Comparison of ENCODE assay signal across 29 mouse cellular contexts in genomic region chr4:106470921-106471320, GRCm38 (mm10). TPM values are rescaled to one million over a fixed set of nuclear protein-coding genes. Genes with fewer than 3 reads are reported as not detected.
A peak's percentile ranks its signal among the peaks of the same experiment; 100 is the strongest.
DNase-seq lines count a peak whose midpoint lies in the region; ATAC-seq and TF ChIP-seq lines count a peak whose summit lies in the region.
"Had no signal": no experiment of that assay in that cellular context is flagged by ENCODE, and none has a peak within 500 bp of the region (broad histone marks: within the 10 kb centered on the region; RNA-seq: fewer than 3 reads in every experiment).

No protein-coding gene starts in this region.

- intact Hi-C loops in gastrocnemius, postnatal 14 days (cut with DNase I; ENCODE audit: low total_unique reads), result no loop called here
- intact Hi-C loops in heart, adult 2 months (cut with DNase I), result no loop called here

- peak; percentile 54 for DNase-seq in gastrocnemius, adult 18-20 months (ENCODE audit: low spot score)
- DNase-seq in gastrocnemius, postnatal 14 days, result no peak
- DNase-seq in heart, adult 2 months, result peak; percentile 52 to 55
- DNase-seq in lung, postnatal 36 days, result peak; percentile 18
- no peak for DNase-seq in lung, postnatal 25 days (ENCODE audit: low spot score)
- DNase-seq in skeletal muscle tissue, adult 2 months (ENCODE audit: low read depth, low spot score), result peak; percentile 12
- DNase-seq: cerebellum, adult 11-12 months; cerebellum, postnatal 10 days; forebrain, postnatal 0 days; kidney, adult 8-10 months; left cerebral cortex, postnatal 4 days; lung, embryonic 14.5 days; thymus, adult 2 months; thymus, postnatal 4 days had no signal

- no peaks in the 10 kb centered on the region for H3K27me3 ChIP-seq in heart, adult 2 months (ENCODE audit: control insufficient read depth, insufficient read depth, low read length)
- peaks cover 8% of the 10 kb centered on the region; the same call in 1 of the 2 replicates for H3K27me3 ChIP-seq in heart, embryonic 11.5 days (ENCODE audit: control insufficient read depth, insufficient read depth, low read length)
- H3K27me3 ChIP-seq in forebrain, embryonic 12.5 days, result 0 out of 2 replicates have a peak, but pooled peaks cover 3% of the 10 kb centered on the region
- H3K27me3 ChIP-seq: limb, embryonic 15.5 days had no signal

- no peaks in the 10 kb centered on the region for H3K79me2 ChIP-seq in heart, adult 2 months (replicated peaks; ENCODE audit: control insufficient read depth, insufficient read depth, low read length)

- H3K4me1 ChIP-seq in heart, adult 2 months (ENCODE audit: control insufficient read depth, insufficient read depth, low read length), result peaks cover 1% of the 10 kb centered on the region; the same call in 1 of the 2 replicates
- H3K4me1 ChIP-seq in heart, embryonic 11.5 days (ENCODE audit: control insufficient read depth, insufficient read depth, low read length), result no peaks in the 10 kb centered on the region
- peaks cover 2% of the 10 kb centered on the region; the same call in 1 of the 2 replicates for H3K4me1 ChIP-seq in forebrain, embryonic 12.5 days
- H3K4me1 ChIP-seq: embryonic facial prominence, embryonic 10.5 days; limb, embryonic 15.5 days had no signal

- H3K36me3 ChIP-seq in heart, adult 2 months (ENCODE audit: control insufficient read depth, insufficient read depth, low read length), result no peaks in the 10 kb centered on the region
- no peaks in the 10 kb centered on the region for H3K36me3 ChIP-seq in heart, embryonic 11.5 days (ENCODE audit: control insufficient read depth, insufficient read depth, low read length)
- H3K36me3 ChIP-seq in forebrain, embryonic 12.5 days (replicated peaks), result no peaks in the 10 kb centered on the region
- H3K36me3 ChIP-seq: embryonic facial prominence, embryonic 10.5 days; limb, embryonic 15.5 days had no signal

- H3K4me2 ChIP-seq in heart, embryonic 11.5 days, result no peak overlapping the region
- H3K4me2 ChIP-seq in forebrain, embryonic 12.5 days, result no peak overlapping the region
- H3K4me2 ChIP-seq: hindbrain, embryonic 14.5 days; limb, embryonic 15.5 days; lung, embryonic 14.5 days; midbrain, embryonic 11.5 days had no signal

- no peak for ATAC-seq in heart, embryonic 11.5 days (replicated peaks; ENCODE audit: insufficient number of reproducible peaks, low FRiP score, low TSS enrichment)
- no peak for ATAC-seq in forebrain, embryonic 12.5 days (ENCODE audit: low FRiP score)
- ATAC-seq: forebrain, postnatal 0 days; inflammation-experienced regulatory T-cells, adult 6 months had no signal

- H3K9ac ChIP-seq in heart, adult 2 months (ENCODE audit: low read depth, low read length), result no peak overlapping the region
- no peak overlapping the region for H3K9ac ChIP-seq in heart, embryonic 11.5 days (ENCODE audit: low read depth, low read length)
- no peak overlapping the region for H3K9ac ChIP-seq in forebrain, embryonic 12.5 days
- H3K9ac ChIP-seq: forebrain, postnatal 0 days; hindbrain, embryonic 14.5 days; limb, embryonic 15.5 days; liver, embryonic 14.5 days; lung, embryonic 14.5 days had no signal

- no peak for TF ChIP-seq CTCF in heart, adult 2 months (IDR thresholded peaks at IDR 0.05)

- no peaks in the 10 kb centered on the region for H3K9me3 ChIP-seq in heart, embryonic 11.5 days (replicated peaks; ENCODE audit: control insufficient read depth, low read length)
- H3K9me3 ChIP-seq in forebrain, embryonic 12.5 days, result no peaks in the 10 kb centered on the region
- H3K9me3 ChIP-seq: embryonic facial prominence, embryonic 10.5 days; limb, embryonic 15.5 days had no signal

- no peak for TF ChIP-seq POLR2A in heart, adult 2 months (IDR thresholded peaks at IDR 0.05; ENCODE audit: insufficient read depth, low read depth, low read length)

- WGBS in heart, adult 2 months, result 56% methylated on average over 5 of the region's 5 CpGs
- WGBS in heart, embryonic 11.5 days (ENCODE audit: insufficient replicate concordance), result 76% methylated on average over 5 of the region's 5 CpGs
- 90% methylated on average over 5 of the region's 5 CpGs for WGBS in forebrain, embryonic 12.5 days

- TF ChIP-seq EP300 in heart, adult 2 months (IDR thresholded peaks at IDR 0.05; ENCODE audit: insufficient read depth, low read depth, low read length), result no peak

- H3K4me3 ChIP-seq in heart, adult 2 months, result no peak overlapping the region
- H3K4me3 ChIP-seq in heart, embryonic 11.5 days (ENCODE audit: low read depth, low read length), result no peak overlapping the region
- H3K4me3 ChIP-seq in forebrain, embryonic 12.5 days (replicated peaks), result no peak overlapping the region
- H3K4me3 ChIP-seq: embryonic facial prominence, embryonic 10.5 days; left cerebral cortex, adult 2 months; limb, embryonic 15.5 days had no signal

- no peak overlapping the region for H3K27ac ChIP-seq in heart, adult 2 months
- no peak overlapping the region for H3K27ac ChIP-seq in heart, embryonic 11.5 days (ENCODE audit: low read depth, low read length)
- no peak overlapping the region for H3K27ac ChIP-seq in forebrain, embryonic 12.5 days
- H3K27ac ChIP-seq: embryonic facial prominence, embryonic 10.5 days; hindbrain, embryonic 14.5 days; left cerebral cortex, adult 2 months; limb, embryonic 15.5 days; liver, embryonic 14.5 days; stomach, postnatal 0 days had no signal

RNA-seq across cellular contexts. Expression of gene Pcsk9, which starts 6.8 kb away (rescaled TPM):
- total RNA-seq in gastrocnemius, adult 18-20 months (2021), result not detected
- total RNA-seq in gastrocnemius, postnatal 14 days (2021), result not detected
- total RNA-seq in heart, adult 2 months (2021), result not detected
- 0.02 TPM in 1 of 2 replicates, not detected in the other for polyA plus RNA-seq in heart, adult 2 months (2012; rRNA removed)
- 0.35 and 0.92 TPM in 2 replicates for polyA plus RNA-seq in heart, embryonic 11.5 days (2014; fragmentation: Nextera tagmentation; extraction: Ambion mirVana)
- 3.5 and 4.9 TPM in 2 replicates for polyA plus RNA-seq in forebrain, embryonic 12.5 days (2016; fragmentation: Nextera tagmentation; extraction: Ambion mirVana)
- total RNA-seq: adrenal gland, adult 18-20 months had no signal
- polyA plus RNA-seq: inflammation-experienced regulatory T-cells, adult 6 months had no signal

RNA-seq across cellular contexts. Expression of gene Bsnd, which starts 21.2 kb away (rescaled TPM):
- not detected for total RNA-seq in gastrocnemius, adult 18-20 months (2021)
- under 1 TPM in 1 of 2 experiments, not detected in 1; 0.18 TPM for total RNA-seq in gastrocnemius, postnatal 14 days (2021)
- total RNA-seq in heart, adult 2 months (2021), result not detected
- polyA plus RNA-seq in heart, adult 2 months (2012; rRNA removed), result not detected in 2 replicates
- not detected in 2 replicates for polyA plus RNA-seq in heart, embryonic 11.5 days (2014; fragmentation: Nextera tagmentation; extraction: Ambion mirVana)
- not detected in 2 replicates for polyA plus RNA-seq in forebrain, embryonic 12.5 days (2016; fragmentation: Nextera tagmentation; extraction: Ambion mirVana)
- total RNA-seq: adrenal gland, adult 18-20 months; forebrain, postnatal 0 days; layer of hippocampus, postnatal 10 days; left cerebral cortex, adult 2 months; left cerebral cortex, postnatal 4 days; neutrophil, adult 5-6 weeks had no signal
- polyA plus RNA-seq: cortical plate, adult 2 months; embryonic facial prominence, embryonic 10.5 days; forebrain, postnatal 0 days; heart, embryonic 16.5 days; hindbrain, embryonic 14.5 days; inflammation-experienced regulatory T-cells, adult 6 months; limb, embryonic 15.5 days; liver, embryonic 14.5 days; lung, embryonic 14.5 days; midbrain, embryonic 11.5 days had no signal

Comparison
In these comparisons a context has a peak if more than half of its experiments do, and no peak if none do; other contexts are left out.
1. DNase-seq: peak in gastrocnemius, adult 18-20 months (single experiment), heart, adult 2 months (2 of 2), lung, postnatal 36 days (single experiment) and skeletal muscle tissue, adult 2 months (single experiment); none in gastrocnemius, postnatal 14 days (single experiment) and lung, postnatal 25 days (single experiment).